Mouse (Mus musculus): ENCODE results near the gene Sort1.

DNA sequence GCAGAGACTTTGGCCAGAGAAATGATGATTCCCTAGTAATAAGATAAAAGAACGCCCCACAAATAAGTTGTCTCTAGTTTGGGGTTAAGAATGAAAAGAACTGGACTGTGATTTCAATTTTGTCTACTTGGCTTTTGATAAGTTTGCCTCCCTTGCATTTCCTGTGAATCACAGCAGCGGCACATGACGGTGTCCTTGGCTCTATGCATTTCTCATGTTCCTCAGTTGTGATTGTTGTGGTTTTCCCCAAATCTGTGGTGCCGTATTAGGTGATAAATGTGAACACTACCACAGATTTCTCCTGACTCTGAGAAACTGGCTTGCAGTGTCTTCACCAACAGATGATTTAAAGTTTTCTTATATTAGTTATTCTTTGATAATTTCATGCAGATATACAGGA, 38.3 kb downstream of the Sort1 start:
- TF ChIP-seq POLR2A (IDR thresholded peaks at IDR 0.05; ENCODE audit: insufficient read depth, low read length) (no peak), CTCF (IDR thresholded peaks at IDR 0.05; ENCODE audit: low read depth, low read length) (no peak), EP300 (IDR thresholded peaks at IDR 0.05; ENCODE audit: insufficient read depth, low read depth, low read length) (no peak)
